Comparison of ENCODE assay signal across 12 mouse cellular contexts in the genomic region with DNA sequence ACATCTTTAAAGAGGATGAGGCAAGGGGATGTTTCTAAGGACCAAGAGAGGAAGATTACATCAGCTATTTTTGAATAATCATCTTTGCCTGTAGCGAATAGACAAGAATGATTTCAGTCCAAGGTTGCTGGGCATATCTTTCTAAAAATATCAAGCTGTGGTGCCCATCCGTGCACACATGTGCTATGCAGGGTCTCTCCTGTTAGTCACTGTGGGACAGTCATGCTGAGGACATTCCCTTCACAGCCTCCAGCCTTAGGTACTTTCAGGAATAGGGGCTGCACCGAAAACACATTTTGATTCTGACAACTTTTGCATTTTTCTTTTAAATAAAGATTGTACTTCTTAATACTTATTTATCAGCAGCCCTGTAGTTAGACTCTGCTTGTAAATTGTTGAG.
"Had no signal": no experiment of that assay in that cellular context is flagged by ENCODE, and none has a peak within 500 bp of the region (broad histone marks: within the 10 kb centered on the region; RNA-seq: fewer than 3 reads in every experiment).

No protein-coding gene starts in this region.

- DNase-seq: left cerebral cortex, postnatal 4 days; liver; liver, embryonic 13.5 days; liver, postnatal 0 days; lung, adult 18-20 months; lung, adult 2 months; lung, embryonic 14.5 days; lung, postnatal 10 days; lung, postnatal 14 days; lung, postnatal 36 days; lung, postnatal 4 days; midbrain, embryonic 14.5 days had no signal
